25 mouse cellular contexts compared by ENCODE assay signal in genomic region chr1:82473467-82473866, GRCm38 (mm10).
"Had no signal": no experiment of that assay in that cellular context is flagged by ENCODE, and none has a peak within 500 bp of the region (broad histone marks: within the 10 kb centered on the region; RNA-seq: fewer than 3 reads in every experiment).

No protein-coding gene starts in this region.

- ATAC-seq: hindbrain, embryonic 16.5 days; inflammation-experienced regulatory T-cells, adult 6 months; intestine, embryonic 15.5 days; intestine, postnatal 0 days; liver, embryonic 12.5 days had no signal

- H3K36me3 ChIP-seq: heart, embryonic 10.5 days; heart, embryonic 12.5 days; hindbrain, embryonic 10.5 days; hindbrain, embryonic 12.5 days; intestine, embryonic 15.5 days; limb, embryonic 13.5 days; limb, embryonic 15.5 days; liver, embryonic 12.5 days had no signal

- H3K9ac ChIP-seq: heart, embryonic 12.5 days; hindbrain, embryonic 12.5 days; hindbrain, embryonic 14.5 days; intestine, embryonic 15.5 days; limb, embryonic 13.5 days; limb, embryonic 15.5 days; liver, embryonic 12.5 days; liver, embryonic 14.5 days had no signal

- H3K4me2 ChIP-seq: heart, embryonic 12.5 days; hindbrain, embryonic 12.5 days; hindbrain, embryonic 14.5 days; intestine, embryonic 15.5 days; limb, embryonic 13.5 days; limb, embryonic 15.5 days; liver, embryonic 12.5 days had no signal

- H3K9me3 ChIP-seq: heart, embryonic 10.5 days; heart, embryonic 12.5 days; hindbrain, embryonic 10.5 days; hindbrain, embryonic 12.5 days; intestine, embryonic 15.5 days; limb, embryonic 13.5 days; limb, embryonic 15.5 days; liver, embryonic 12.5 days had no signal

- H3K27ac ChIP-seq: gastrocnemius, adult 2 months; heart, embryonic 10.5 days; hindbrain, embryonic 10.5 days; hindbrain, embryonic 12.5 days; hindbrain, embryonic 14.5 days; intestine, embryonic 15.5 days; limb, embryonic 13.5 days; limb, embryonic 15.5 days; liver, embryonic 12.5 days; liver, embryonic 14.5 days had no signal

- DNase-seq: gastrocnemius, adult 2 months; gastrocnemius, postnatal 10 days; gastrocnemius, postnatal 25 days; heart, postnatal 10 days; heart, postnatal 4 days; kidney, adult 18-20 months; kidney, adult 8-10 months; kidney, postnatal 10 days; kidney, postnatal 36 days; layer of hippocampus, adult 9-11 months; layer of hippocampus, postnatal 36 days; left cerebral cortex, postnatal 4 days had no signal

- H3K27me3 ChIP-seq: heart, embryonic 12.5 days; hindbrain, embryonic 12.5 days; intestine, embryonic 15.5 days; limb, embryonic 13.5 days; limb, embryonic 15.5 days; liver, embryonic 12.5 days had no signal

- H3K4me1 ChIP-seq: intestine, embryonic 15.5 days; liver, embryonic 12.5 days had no signal

- H3K4me3 ChIP-seq: gastrocnemius, adult 2 months; heart, embryonic 10.5 days; heart, embryonic 12.5 days; hindbrain, embryonic 10.5 days; hindbrain, embryonic 12.5 days; intestine, embryonic 15.5 days; limb, embryonic 13.5 days; limb, embryonic 15.5 days; liver, embryonic 12.5 days had no signal
